Mouse (Mus musculus): ENCODE measurements around the gene Hnrnpul1.
A peak's percentile ranks its signal among the peaks of the same experiment; 100 is the strongest.
"Not testable (repeated sequence)": the region's sequence is repeated elsewhere in the genome, so short reads cannot be mapped to it uniquely, and the experiment has no call there.

Hnrnpul1 gene

DNA sequence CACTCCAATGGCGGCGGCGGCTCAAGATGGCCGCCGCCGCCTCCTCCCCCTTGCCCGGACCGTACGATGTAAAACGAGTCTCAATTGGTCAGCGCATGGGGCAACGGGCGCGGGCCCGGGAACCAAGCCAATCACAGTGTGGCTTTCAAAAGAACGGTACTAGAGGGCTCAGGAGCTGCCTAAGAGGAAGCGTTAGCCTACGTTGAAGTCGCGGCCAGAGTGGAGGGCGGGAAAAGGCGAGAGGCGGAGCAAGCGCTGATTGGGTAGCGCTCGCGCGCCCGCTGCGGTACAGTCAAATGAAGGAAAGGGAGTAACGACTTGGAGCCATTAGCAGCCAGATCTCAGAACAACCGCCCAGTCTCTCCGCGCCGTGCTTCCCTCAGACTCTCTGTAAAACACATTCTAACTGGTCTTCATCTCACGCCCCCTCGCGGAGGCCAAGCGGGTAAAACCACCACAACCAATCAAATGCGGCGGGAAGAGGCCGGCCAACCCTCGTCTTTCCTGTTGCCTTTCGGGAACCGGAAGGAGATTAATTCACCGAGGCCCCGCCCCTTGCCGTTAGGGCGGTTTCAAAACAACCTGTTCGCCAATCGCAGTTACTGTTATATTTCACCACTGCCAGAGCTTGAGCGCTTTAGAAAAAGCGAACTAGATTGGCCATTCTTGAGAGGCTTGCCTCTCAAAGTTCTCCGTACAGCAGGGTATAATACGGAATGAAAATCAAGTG is at the start of gene Hnrnpul1:
Gene Hnrnpul1 (minus strand): TSS at position 20 of the 730 bp plus-strand sequence.
- DNase-seq: peak; percentile 99

GRCm38 (mm10) chr7:25803460-25803859 is 48.9 kb upstream of the Hnrnpul1 start:
- DNase-seq: no peak

GRCm38 (mm10) chr7:25802241-25803125 is 47.9 kb upstream of the Hnrnpul1 start:
- peak; percentile 47 for DNase-seq

- no peak for DNase-seq
These were observed 46.5 kb upstream of the Hnrnpul1 start for GRCm38 (mm10) chr7:25801031-25801430.

GRCm38 (mm10) chr7:25799369-25799768 is 44.8 kb upstream of the Hnrnpul1 start:
- DNase-seq: no peak

DNA sequence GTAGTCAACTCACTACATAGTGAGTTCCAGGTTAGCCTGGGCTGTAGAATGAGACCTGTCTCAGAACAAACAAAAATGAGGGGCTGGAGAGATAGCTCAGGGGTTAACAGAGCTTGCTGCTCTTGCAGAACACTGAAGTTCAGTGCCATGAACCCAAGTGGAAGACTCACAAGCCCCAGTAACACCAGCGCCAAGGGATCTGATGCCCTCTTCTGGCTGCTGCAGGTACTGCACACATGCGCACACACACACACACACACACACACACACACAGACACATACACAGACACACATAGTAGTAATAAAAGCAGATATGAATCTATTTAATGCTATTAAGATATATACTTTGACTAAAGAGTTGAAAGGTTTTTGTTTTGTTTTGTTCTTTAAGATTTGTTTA is 44.0 kb upstream of the Hnrnpul1 start:
- DNase-seq: no peak

DNA sequence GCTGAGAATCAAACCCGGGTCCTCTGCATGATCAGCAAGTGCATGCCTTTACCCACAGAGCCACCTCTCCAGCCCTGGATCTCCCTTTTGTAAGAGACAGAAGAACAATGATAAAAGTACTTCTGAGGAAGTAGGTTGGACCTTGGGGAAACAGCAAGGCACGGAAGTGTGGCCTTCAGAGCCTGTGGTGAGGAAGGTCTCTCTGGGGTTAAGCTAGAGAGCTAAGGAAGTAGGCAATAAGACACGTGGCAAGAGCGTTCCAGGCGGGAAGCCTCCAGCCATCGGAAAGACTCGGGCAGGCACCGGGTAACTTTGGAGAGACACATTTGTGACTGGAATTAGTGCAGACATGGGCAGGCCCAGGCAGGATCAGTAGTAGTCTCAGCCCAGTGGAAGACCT is 40.2 kb upstream of the Hnrnpul1 start:
- DNase-seq: no peak

- peak; percentile 48 for DNase-seq
These were observed 39.1 kb upstream of the Hnrnpul1 start for GRCm38 (mm10) chr7:25793679-25794078.

DNA sequence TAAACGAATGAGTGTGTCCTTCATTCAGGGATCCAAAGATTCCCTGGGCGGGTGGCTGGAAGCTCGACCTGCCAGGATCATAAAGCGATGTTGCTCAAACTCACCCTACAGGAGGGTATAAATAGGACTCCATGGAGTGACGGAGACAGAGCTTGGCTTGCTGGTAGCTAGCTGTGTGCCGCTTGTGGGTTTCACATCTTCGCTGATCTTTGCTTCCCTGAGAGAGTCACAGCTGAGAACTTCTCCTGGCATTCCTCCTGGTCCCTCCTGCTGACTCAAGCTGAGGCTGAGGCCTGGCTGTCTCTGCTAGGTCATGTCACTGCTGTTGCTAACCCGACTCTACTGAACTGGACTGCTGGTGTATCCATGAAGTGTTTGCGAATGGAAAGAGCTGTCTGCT is 38.4 kb upstream of the Hnrnpul1 start:
- not testable (repeated sequence) for DNase-seq

- DNase-seq: no peak
These were observed 36.1 kb upstream of the Hnrnpul1 start for GRCm38 (mm10) chr7:25790615-25791014.

- no peak for DNase-seq
These were observed 34.5 kb upstream of the Hnrnpul1 start for GRCm38 (mm10) chr7:25789129-25789440.

GRCm38 (mm10) chr7:25788220-25789128 is 33.9 kb upstream of the Hnrnpul1 start, which contains the start of gene Axl:
Gene Axl, minus strand, starts transcription at chr7:25788705.
- peak; percentile 49 for DNase-seq

DNA sequence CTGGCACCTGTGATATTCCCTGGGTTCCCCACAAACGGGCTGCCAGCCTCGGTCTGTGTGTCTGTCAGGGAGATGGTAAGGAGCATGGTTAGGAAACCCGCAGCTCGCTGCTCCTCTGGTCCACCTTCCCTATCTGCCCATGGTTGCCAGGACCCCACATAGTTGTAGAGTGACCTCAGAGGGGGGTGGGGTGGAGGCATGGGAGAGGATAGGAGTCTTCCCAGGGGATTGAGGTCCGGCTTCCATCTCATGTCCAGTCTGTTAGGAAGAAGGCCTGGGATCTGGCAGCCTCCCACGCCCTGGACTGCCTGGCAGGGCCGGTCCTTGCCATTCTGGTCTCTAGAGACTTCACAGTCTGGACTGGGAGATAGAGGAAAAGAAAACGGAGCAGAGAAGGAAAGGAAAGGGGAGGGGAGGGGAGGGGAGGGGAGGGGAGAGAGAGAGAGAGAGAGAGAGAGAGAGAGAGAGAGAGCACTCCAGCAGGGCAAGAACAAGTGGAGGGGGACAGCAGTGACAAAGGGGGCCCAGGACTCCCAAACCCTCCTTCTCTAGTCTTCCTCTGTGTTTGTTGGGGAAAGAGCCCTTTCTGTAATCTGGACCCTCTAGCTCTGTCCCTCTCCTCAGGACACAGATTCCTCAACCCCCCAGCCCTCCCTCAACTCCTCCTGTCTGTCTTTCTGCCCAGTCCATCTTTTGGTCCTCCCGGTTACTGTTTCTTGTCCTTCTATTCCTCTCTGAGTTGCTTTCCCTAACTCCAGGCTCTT is 33.1 kb upstream of the Hnrnpul1 start:
- no peak for DNase-seq

DNA sequence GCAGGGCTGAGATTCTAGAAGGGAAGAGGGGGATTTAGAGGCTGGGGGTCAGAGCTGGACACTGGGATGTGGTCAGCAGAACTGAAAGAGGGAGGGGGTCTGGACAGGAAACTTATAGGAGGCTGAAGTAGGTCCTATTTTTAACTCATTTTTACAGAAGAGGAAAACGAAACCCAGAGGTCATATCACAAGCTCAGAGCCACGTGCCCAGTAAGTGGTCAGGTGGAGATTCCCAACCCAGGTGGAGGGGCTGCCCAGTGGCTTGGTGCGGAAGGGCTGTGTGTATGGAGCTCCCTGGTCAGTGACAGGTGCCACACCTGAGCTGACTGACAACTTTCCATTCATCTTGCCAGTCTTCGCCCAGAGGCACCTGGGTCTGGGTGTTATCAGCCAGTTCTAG is 32.4 kb upstream of the Hnrnpul1 start:
- DNase-seq: no peak

- no peak for DNase-seq
These were observed 31.2 kb upstream of the Hnrnpul1 start for GRCm38 (mm10) chr7:25785752-25786151.

GRCm38 (mm10) chr7:25784808-25785207 is 30.3 kb upstream of the Hnrnpul1 start:
- DNase-seq: no peak

- no peak for DNase-seq
These were observed 29.2 kb upstream of the Hnrnpul1 start for GRCm38 (mm10) chr7:25783746-25784145.

- DNase-seq: no peak
These were observed 28.2 kb upstream of the Hnrnpul1 start for GRCm38 (mm10) chr7:25782744-25783143.

- DNase-seq: no peak
These were observed 27.5 kb upstream of the Hnrnpul1 start for GRCm38 (mm10) chr7:25781937-25782610.

GRCm38 (mm10) chr7:25781321-25781936 is 26.9 kb upstream of the Hnrnpul1 start:
- DNase-seq: no peak

GRCm38 (mm10) chr7:25780753-25781152 is 26.2 kb upstream of the Hnrnpul1 start:
- no peak for DNase-seq

Data from kidney, adult 18-20 months (tissue).